Mouse (Mus musculus) spleen, adult 12 weeks (tissue): Measurements from ENCODE around the gene Col5a1.

Experiments
- DNase-seq: peaks from one replicate; pipeline ENCODE4 v3.0.0; 2022; ENCODE audit warnings: low spot score

The Col5a1 gene

DNA sequence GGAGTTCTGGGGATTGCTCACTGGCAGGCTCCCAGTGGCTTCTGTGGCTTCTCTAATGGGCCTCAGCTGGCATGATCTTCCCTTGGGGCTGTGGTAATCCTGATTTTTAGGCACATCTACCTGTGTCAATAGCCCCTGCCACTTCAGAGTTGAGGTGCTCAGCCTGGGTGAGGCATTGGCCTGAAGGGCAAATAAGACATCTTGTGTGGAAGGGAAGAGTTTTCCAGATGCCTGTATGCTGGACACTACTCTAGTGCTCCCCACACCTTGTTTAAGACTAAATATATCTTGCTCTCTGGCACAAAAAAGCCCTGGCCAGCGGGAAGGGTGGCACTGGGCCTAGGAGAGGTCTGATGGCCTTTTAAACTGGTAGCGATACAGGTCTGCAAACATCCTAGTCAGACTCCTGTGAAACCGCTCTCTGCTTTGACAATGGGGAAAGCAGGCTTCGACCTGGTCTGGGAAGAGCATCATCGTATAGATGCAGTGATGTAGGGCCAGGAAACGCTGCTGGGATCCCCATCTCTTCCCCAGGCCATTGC lies 33.2 kb downstream of the Col5a1 start:
- no peak for DNase-seq

DNA sequence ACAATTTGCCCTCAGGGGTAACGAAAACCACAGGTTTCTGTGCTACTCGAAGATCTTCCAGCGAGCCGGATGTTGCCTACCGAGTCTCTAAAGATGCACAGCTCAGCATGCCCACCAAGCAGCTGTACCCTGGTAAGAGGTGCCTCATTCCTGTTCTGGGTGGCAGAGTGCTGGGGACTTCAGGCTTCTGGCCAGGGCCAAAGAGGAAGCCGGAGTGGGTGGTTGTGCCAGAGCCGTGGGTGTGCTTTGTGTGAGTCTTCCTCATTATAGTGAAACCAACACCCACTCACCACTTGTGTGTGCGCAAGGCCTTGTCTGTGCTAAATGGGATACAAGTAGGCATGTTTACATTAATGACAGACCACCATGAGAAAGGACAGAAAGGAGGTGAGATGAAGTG lies 35.8 kb downstream of the Col5a1 start:
- no peak for DNase-seq

DNA sequence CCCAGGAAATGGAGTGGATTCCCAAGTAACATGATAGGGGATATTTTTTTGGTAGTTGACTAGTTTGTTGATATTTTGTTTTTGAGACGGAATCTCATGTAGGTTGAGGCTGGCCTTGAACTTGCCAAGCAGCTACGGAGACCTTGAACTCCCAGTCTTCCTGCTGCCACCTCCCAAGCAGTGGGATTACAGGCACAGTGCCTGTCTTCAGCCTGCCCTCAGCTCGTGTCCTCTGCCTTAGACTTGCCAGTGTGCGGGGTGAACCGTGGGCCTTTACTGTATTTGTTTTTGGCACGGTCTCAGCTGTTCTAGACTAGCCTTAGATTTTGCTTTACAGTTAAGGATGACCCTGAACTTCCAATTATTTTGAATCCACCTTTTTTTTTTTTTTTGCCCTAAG lies 37.5 kb downstream of the Col5a1 start:
- no peak for DNase-seq

DNA sequence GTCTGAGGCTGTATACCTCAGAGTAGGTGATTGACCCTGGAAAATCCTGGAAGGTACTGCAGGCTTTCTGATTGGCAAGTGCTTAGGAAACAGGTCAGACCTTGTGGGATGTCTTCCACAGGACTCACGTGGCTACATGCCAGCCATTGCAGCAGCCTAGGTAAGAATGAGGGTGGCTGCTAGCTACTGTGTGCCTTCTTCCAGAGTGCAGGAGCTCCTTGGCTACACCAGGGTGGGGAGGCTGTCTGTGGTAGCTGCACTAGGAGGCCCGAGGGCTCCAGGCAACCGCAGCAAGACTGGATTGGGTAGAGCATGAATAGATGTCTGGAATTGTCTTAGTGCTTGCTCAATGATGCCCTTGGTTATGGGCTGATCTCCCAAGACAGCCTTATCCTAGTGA lies 38.2 kb downstream of the Col5a1 start:
- no peak for DNase-seq

DNA sequence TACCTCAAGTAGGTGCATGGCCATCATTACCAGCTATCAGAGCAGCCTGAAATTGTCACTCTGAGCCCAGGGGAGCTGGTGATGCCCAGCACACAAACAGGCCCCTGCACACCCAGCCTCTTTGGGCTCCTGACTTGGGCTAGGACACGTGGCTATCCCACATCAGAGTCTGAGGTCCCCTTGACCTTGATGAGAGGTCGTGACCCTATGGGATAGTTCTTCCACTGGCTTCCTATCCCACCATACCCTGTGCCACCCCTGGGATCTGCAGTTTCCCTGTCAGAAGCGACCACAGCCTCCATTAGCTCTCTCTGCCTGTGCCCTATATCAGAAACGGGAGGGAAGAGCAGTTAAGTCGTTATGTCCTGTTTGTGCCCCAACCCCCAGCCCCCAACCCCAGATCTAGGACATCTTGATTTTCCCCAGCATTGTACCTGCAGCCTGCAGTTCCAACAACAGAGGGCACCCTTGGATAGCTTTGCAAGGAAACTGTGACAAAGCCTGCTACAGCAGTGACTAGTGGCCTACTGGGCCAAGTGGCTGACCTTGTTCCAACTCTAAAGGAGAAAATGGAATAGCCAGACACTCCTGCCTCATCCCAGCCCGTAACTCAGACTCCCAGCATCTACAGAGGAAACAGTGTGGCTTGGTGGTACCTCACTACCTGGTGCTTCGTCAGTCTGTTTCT lies 40.4 kb downstream of the Col5a1 start:
- DNase-seq: no peak

DNA sequence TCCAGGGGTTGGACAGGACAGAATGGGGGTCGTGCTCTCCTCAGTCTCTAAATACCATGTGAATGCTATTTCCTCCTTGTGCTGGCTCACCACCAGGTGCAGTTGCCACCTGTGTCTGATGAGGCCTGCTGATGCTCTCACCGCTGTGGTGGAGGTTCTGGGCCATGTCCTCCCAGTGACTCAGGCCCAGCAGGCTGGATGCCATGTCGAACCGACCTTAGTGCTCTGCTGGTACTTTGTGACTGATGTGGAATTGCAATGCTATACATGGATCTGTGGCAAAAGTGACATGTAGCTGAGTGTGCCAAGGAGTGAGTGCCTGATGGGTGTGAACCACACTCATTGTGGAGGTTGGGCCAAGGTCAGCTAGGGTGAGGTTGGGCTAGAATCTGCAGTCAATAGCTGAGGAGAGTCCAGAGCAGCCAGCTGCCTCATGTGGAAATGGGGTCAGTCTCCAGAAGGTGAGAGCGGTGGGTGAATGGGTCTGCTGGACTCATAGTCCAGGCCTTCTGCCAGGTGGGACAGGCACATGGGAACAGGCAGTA lies 44.3 kb downstream of the Col5a1 start:
- no peak for DNase-seq

DNA sequence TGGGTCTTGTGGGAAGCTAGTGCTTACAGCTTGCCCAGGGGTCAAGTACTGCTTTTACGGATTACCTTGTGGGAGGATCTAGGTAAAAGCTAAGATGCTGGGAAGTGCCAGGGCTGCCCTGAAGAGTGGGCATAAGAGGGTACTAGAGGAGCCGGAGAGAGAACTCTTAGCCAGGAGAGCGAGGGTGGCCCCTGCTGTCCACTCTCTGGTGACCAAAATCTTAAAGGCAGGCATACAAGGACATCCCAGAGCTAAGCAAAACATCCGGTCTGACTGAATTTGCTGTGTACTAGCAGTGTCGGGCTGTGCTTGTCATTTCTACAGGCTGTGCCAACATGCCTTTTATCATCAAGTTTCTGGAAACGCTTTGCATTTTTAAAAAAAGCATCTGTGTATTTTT lies 44.9 kb downstream of the Col5a1 start:
- DNase-seq: no peak

GRCm38 (mm10) chr2:27931971-27932370 lies 45.7 kb downstream of the Col5a1 start:
- no peak for DNase-seq

DNA sequence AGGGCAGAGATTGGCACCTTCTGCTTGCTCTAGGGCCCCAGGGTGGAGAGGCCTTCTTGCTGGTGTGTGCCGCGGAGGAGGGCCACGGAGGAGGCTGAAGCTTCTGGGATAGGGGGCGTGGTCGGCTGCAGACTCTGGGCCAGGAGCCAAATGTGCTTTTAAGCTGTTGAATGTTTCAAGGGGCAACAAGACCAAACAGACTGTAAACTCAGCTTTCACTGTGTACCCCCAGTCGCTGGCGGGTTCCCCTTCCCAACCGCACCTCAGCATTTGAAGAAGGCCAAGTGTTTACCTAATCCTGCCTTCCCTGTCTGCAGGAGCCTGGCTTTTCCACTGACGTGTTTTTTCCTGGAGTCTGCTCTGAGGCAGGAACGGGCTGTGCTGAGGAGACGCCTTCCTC lies 48.0 kb downstream of the Col5a1 start:
- no peak for DNase-seq

GRCm38 (mm10) chr2:27934831-27935230 lies 48.6 kb downstream of the Col5a1 start:
- no peak for DNase-seq

DNA sequence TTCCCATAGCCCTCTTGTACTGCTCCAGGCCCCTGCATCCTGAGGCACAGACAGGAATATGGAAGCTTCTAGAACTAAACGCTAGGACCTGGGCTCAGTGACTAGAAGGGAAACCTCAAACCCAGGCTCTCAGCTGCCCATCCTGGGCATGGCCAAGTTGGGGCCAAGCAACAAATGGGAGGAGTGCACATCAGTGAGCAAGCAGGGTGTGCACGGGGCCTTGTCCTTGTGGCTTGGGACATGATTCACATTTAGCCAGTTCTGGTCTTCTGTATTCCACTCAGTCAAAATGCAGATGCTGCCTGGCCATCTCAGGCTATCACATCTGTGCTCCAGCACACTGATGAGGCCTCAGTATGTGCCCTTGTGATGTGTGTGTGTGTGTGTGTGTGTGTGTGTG lies 49.2 kb downstream of the Col5a1 start:
- DNase-seq: no peak

DNA sequence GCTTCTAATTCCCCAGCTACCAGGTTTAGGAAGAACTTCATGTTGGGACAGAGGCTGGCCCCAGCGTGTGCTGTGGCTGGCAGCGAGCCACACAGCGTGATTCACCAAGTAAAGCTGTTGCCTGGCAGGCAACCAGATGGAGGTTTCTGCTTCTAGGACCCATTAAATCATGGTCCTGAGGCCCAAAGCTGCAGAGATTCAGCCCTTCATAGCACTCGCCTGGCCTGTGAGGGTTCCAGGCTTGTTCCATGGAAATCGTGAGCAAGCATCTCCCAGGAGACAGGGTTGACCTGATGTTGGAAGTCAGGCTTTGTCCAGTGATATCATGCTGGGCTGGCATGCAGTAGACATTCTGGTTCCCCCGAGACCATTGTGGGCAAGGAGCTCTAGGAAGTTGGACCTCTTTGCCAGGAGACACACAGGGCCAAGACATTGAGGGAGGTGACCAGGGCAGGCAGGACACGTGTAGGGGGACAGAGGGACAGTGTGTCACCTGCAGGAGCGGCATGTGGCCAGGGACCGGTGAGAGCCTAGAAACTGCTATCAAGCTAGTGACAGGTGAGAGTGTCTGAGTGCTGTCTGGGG lies 50.5 kb downstream of the Col5a1 start:
- no peak for DNase-seq

GRCm38 (mm10) chr2:27939433-27939832 lies 53.2 kb downstream of the Col5a1 start:
- DNase-seq: no peak

GRCm38 (mm10) chr2:27940144-27940543 lies 53.9 kb downstream of the Col5a1 start:
- no peak for DNase-seq

- no peak for DNase-seq
Measured at GRCm38 (mm10) chr2:27947252-27947651, 61.0 kb downstream of the Col5a1 start.

DNA sequence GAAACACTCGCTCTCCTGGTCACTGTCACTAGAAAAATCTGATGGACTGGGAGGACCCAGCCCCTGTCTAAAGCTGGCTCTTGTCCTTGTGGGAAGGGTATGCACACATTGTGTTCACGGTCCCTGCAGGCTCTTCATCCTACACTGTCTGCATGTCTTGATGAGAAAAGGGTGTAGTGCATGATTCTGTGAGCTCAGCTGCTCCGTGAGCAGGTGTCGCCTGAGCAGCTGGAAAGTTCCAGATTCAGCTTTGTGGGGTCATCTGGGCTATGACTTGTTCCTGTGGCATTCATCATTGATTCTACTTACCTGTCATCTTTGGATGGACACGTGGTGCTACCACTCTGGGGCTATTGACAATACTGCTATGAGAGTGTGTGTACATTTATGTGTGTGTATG lies 61.7 kb downstream of the Col5a1 start:
- no peak for DNase-seq

DNA sequence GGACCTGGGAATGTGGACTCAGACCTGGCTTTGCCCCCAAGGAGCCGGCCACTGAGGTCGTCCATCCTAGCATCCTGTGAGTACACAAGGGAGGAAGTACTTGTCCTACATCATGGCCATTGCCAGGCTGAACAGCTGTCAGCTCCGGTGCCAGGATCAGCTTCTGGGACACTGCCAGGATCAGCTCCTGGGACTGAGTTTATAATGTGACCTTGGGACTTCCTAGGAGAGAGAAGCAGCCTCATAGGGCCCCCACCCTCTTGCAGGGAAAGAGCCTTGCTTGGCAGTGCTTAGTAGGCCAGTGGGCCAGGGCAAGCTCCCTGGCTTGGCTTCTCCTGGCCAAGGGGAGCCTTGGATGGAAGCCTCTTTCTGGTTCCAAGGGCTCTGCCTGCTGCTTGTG lies 67.6 kb downstream of the Col5a1 start:
- no peak for DNase-seq

DNA sequence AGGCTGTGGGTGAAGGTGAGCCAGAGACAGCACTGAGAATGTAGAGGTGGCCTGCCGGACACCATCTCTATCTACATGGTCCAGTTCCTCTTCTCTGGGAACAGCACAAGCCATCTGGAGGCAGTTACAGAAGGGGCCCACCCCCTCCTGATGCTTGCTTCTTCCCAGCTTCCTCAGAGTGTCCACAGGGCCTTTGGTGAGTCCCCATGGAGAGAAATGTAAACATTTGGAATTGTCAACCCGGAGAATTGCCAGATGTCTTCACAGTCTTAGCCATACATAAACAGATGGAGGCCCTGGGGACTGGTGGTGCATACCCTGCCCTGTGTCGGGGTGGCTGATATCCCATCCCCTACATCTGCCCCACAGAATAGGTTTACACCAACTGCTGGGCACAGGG lies 68.7 kb downstream of the Col5a1 start:
- no peak for DNase-seq

GRCm38 (mm10) chr2:27956751-27957150 lies 70.5 kb downstream of the Col5a1 start:
- DNase-seq: no peak

- no peak for DNase-seq
Measured at GRCm38 (mm10) chr2:27957184-27957583, 71.0 kb downstream of the Col5a1 start.

GRCm38 (mm10) chr2:27959275-27959674 lies 73.0 kb downstream of the Col5a1 start:
- DNase-seq: no peak

DNA sequence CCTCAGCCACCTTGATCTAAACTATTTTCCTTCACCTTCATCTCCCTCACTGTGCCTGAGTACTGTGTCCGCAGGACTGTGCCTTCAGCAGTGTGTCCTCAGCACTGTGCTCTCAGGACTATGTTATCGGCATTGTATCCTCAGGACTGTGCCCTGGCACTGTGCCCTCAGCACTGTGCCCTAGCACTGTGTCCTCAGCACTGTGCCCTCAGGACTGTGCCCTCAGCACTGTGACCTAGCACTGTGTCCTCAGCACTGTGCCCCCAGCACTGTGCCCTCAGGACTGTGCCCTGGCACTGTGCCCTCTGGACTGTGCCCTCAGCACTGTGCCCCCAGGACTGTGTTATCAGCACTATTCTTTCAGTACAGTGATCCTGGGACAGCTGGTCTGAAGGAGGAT lies 75.0 kb downstream of the Col5a1 start:
- no peak for DNase-seq

DNA sequence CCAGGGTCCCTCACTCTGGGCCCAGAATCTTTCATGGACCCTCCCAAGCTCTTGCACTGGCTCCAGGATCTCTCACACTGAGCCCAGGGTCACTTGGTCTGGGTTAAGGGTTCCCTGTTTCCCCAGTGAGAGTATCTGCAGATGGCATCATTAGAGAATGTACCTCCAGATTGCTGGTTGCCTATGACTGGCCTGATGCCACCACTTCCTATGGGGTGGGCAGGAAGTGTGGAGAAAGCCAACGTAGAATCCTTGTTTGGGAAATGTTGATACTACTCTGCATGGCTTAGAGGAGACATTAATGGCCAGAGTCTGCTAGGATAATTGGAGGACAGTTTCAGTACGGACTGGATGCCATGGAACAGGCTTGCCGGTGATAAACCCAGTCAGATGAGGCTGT lies 76.2 kb downstream of the Col5a1 start:
- no peak for DNase-seq

DNA sequence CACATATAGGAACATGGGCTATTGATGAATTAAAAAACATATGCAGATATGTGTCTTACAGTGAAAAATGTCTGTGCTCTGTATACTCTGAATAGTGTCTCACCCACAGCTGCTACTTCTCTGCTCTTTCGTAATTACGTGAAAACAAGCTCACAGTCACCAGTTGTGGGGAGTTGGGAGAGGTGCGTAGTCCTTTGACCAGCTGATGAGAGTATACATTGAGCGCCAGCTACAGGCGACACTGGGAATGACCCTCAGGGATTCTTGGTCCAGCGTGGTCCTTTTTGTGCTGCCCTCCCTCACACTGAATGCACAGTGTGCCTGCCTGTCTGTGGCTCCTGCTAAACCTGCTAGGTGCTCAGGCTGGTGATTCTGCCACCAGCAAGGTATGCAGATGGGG lies 82.9 kb downstream of the Col5a1 start:
- no peak for DNase-seq
